23 mouse cellular contexts compared by ENCODE assay signal in genomic region chr16:87678667-87679066, GRCm38 (mm10).
"Had no signal": no experiment of that assay in that cellular context is flagged by ENCODE, and none has a peak within 500 bp of the region (broad histone marks: within the 10 kb centered on the region; RNA-seq: fewer than 3 reads in every experiment).

No protein-coding gene starts in this region.

- H3K36me3 ChIP-seq: heart, embryonic 10.5 days; heart, embryonic 12.5 days; intestine, embryonic 15.5 days; limb, embryonic 10.5 days; limb, embryonic 12.5 days; liver, embryonic 12.5 days had no signal

- ATAC-seq: hindbrain, embryonic 16.5 days; inflammation-experienced regulatory T-cells, adult 6 months; intestine, embryonic 15.5 days; intestine, postnatal 0 days; liver, embryonic 12.5 days had no signal

- H3K4me1 ChIP-seq: heart, embryonic 10.5 days; intestine, embryonic 15.5 days; limb, embryonic 12.5 days had no signal

- H3K27me3 ChIP-seq: heart, embryonic 12.5 days; intestine, embryonic 15.5 days; limb, embryonic 12.5 days; liver, embryonic 12.5 days had no signal

- H3K9ac ChIP-seq: heart, embryonic 12.5 days; hindbrain, embryonic 14.5 days; intestine, embryonic 15.5 days; limb, embryonic 12.5 days; liver, embryonic 12.5 days; liver, embryonic 14.5 days had no signal

- H3K4me2 ChIP-seq: heart, embryonic 12.5 days; hindbrain, embryonic 14.5 days; intestine, embryonic 15.5 days; limb, embryonic 12.5 days; liver, embryonic 12.5 days had no signal

- DNase-seq: gastrocnemius, postnatal 14 days; gastrocnemius, postnatal 36 days; heart, adult 18-20 months; heart, postnatal 10 days; kidney, adult 18-20 months; kidney, adult 8-10 months; kidney, postnatal 10 days; kidney, postnatal 25 days; kidney, postnatal 4 days; liver had no signal

- H3K4me3 ChIP-seq: heart, embryonic 10.5 days; heart, embryonic 12.5 days; intestine, embryonic 15.5 days; layer of hippocampus, adult 2 months; left cerebral cortex, adult 2 months; limb, embryonic 10.5 days; limb, embryonic 12.5 days; liver, embryonic 12.5 days had no signal

- H3K27ac ChIP-seq: heart, embryonic 10.5 days; hindbrain, embryonic 14.5 days; intestine, embryonic 15.5 days; layer of hippocampus, adult 2 months; left cerebral cortex, adult 2 months; limb, embryonic 10.5 days; limb, embryonic 12.5 days; liver, embryonic 12.5 days; liver, embryonic 14.5 days had no signal

- H3K9me3 ChIP-seq: heart, embryonic 10.5 days; heart, embryonic 12.5 days; intestine, embryonic 15.5 days; limb, embryonic 10.5 days; limb, embryonic 12.5 days; liver, embryonic 12.5 days had no signal
